Mouse (Mus musculus) hindbrain, embryonic 13.5 days (tissue): ENCODE data around the gene Ldhal6b. TPM values are rescaled to one million over a fixed set of nuclear protein-coding genes. Genes with fewer than 3 reads are reported as not detected.

Experiments
- ATAC-seq: fragments of 200-750 bp; cut with Nextera tagmentation; 2 replicates; pipeline ENCODE4 v1.8.0; 2017; ENCODE audit warnings: moderate TSS enrichment; ENCODE audit not compliant: low FRiP score
- H3K27ac ChIP-seq: fragments of 300-500 bp; sonication (generic); 2 replicates; pipeline ENCODE4 v1.5.1; 2015; ENCODE audit warnings: inconsistent platforms, mild to moderate bottlenecking, moderate library complexity
- H3K27me3 ChIP-seq: fragments of 300-500 bp; sonication (generic); 2 replicates; pipeline ENCODE4 v1.6.1; 2015; ENCODE audit warnings: mild to moderate bottlenecking, inconsistent platforms
- H3K36me3 ChIP-seq: fragments of 300-500 bp; sonication (generic); 2 replicates; pipeline ENCODE4 v1.6.1; 2015; ENCODE audit warnings: mild to moderate bottlenecking, inconsistent platforms
- H3K4me1 ChIP-seq: fragments of 300-500 bp; sonication (generic); replicated peaks from 2 replicates; pipeline ENCODE4 v1.6.1; 2015; ENCODE audit warnings: inconsistent platforms
- H3K4me2 ChIP-seq: fragments of 300-500 bp; sonication (generic); 2 replicates; pipeline ENCODE4 v1.6.1; 2015; ENCODE audit warnings: inconsistent platforms, mild to moderate bottlenecking, moderate library complexity
- H3K4me3 ChIP-seq: fragments of 300-500 bp; sonication (generic); 2 replicates; pipeline ENCODE4 v1.5.1; 2015; ENCODE audit warnings: mild to moderate bottlenecking, inconsistent platforms
- H3K9ac ChIP-seq: fragments of 300-500 bp; sonication (generic); 2 replicates; pipeline ENCODE4 v1.6.1; 2015; ENCODE audit warnings: mild to moderate bottlenecking, inconsistent platforms
- H3K9me3 ChIP-seq: fragments of 300-500 bp; sonication (generic); 2 replicates; pipeline ENCODE4 v1.6.1; 2016; ENCODE audit warnings: inconsistent platforms
- WGBS: fragments of 180-500 bp; shearing (Covaris S2); methylation state at CpG from one replicate; pipeline ENCODE4 v1.1.7; 2015; 5-methylcytosine and 5-hydroxymethylcytosine counted together
- polyA plus RNA-seq: library from polyadenylated mRNA; unstranded; fragments of >200 nt; fragmentation: Nextera tagmentation; extraction: Ambion mirVana; gene quantifications from 2 replicates; pipeline ENCODE4 v1.2.1, GENCODE M21; 2015

Ldhal6b gene
- polyA plus RNA-seq, 1 experiment from 2014 or later = 0.18 TPM

GRCm38 (mm10) chr17:5425204-5425603 lies 6.6 kb upstream of the Ldhal6b start:
- H3K4me2 ChIP-seq = no peak overlapping the region
- peaks cover 9% of the 10 kb centered on the region; the same call in 1 of the 2 replicates for H3K36me3 ChIP-seq
- no peak overlapping the region for H3K9ac ChIP-seq
- no peaks in the 10 kb centered on the region for H3K27me3 ChIP-seq
- H3K9me3 ChIP-seq = no peaks in the 10 kb centered on the region
- no peak overlapping the region for H3K4me3 ChIP-seq
- WGBS = 69% methylated on average over 3 of the region's 3 CpGs
- ATAC-seq = no peak
- H3K27ac ChIP-seq = no peak overlapping the region
- H3K4me1 ChIP-seq = peaks cover 10% of the 10 kb centered on the region; the same call in 1 of the 2 replicates

GRCm38 (mm10) chr17:5424156-5424555 lies 5.6 kb upstream of the Ldhal6b start:
- Histone ChIP-seq H3K27ac (no peak overlapping the region), H3K4me1 (peaks cover 7% of the 10 kb centered on the region; the same call in 1 of the 2 replicates), H3K36me3 (peaks cover 16% of the 10 kb centered on the region), H3K27me3 (no peaks in the 10 kb centered on the region), H3K4me3 (no peak overlapping the region), H3K9me3 (no peaks in the 10 kb centered on the region), H3K4me2 (no peak overlapping the region), H3K9ac (no peak overlapping the region)
- no peak for ATAC-seq
- 85% methylated on average over 8 of the region's 8 CpGs for WGBS

GRCm38 (mm10) chr17:5421835-5422234 lies 3.3 kb upstream of the Ldhal6b start:
- Histone ChIP-seq H3K9me3 (no peaks in the 10 kb centered on the region), H3K4me3 (no peak overlapping the region), H3K27me3 (no peaks in the 10 kb centered on the region), H3K27ac (no peak overlapping the region), H3K4me1 (peaks cover 7% of the 10 kb centered on the region; the same call in 1 of the 2 replicates), H3K4me2 (no peak overlapping the region), H3K9ac (no peak overlapping the region), H3K36me3 (peaks cover 34% of the 10 kb centered on the region)
- ATAC-seq = no peak
- 60% methylated on average over 4 of the region's 4 CpGs for WGBS

GRCm38 (mm10) chr17:5419771-5420518 lies 1.4 kb upstream of the Ldhal6b start:
- Histone ChIP-seq H3K4me2 (no peak overlapping the region), H3K4me3 (no peak overlapping the region), H3K27ac (no peak overlapping the region), H3K9me3 (no peaks in the 10 kb centered on the region), H3K36me3 (peaks cover 34% of the 10 kb centered on the region), H3K9ac (no peak overlapping the region), H3K27me3 (no peaks in the 10 kb centered on the region), H3K4me1 (peaks cover 3% of the 10 kb centered on the region; the same call in 1 of the 2 replicates)
- no peak for ATAC-seq
- 79% methylated on average over 6 of the region's 6 CpGs for WGBS

GRCm38 (mm10) chr17:5419056-5419455 lies 489 bp upstream of the Ldhal6b start:
- H3K4me3 ChIP-seq = no peak overlapping the region

GRCm38 (mm10) chr17:5416518-5416917 lies 2.0 kb downstream of the Ldhal6b start:
- 93% methylated on average over 3 of the region's 3 CpGs for WGBS
- H3K36me3 ChIP-seq = peaks cover 34% of the 10 kb centered on the region
- no peak for ATAC-seq
- H3K9me3 ChIP-seq = no peaks in the 10 kb centered on the region
- H3K4me1 ChIP-seq = no peaks in the 10 kb centered on the region
- H3K4me2 ChIP-seq = no peak overlapping the region
- H3K27ac ChIP-seq = no peak overlapping the region
- H3K9ac ChIP-seq = no peak overlapping the region
- H3K27me3 ChIP-seq = no peaks in the 10 kb centered on the region
- no peak overlapping the region for H3K4me3 ChIP-seq

More at GRCm38 (mm10) chr17:5419056-5419455, 489 bp upstream of the Ldhal6b start:
- H3K36me3 ChIP-seq = peaks cover 34% of the 10 kb centered on the region
- no peak overlapping the region for H3K4me2 ChIP-seq
- H3K9ac ChIP-seq = no peak overlapping the region
- H3K9me3 ChIP-seq = no peaks in the 10 kb centered on the region
- H3K27me3 ChIP-seq = no peaks in the 10 kb centered on the region
- no peak for ATAC-seq
- H3K4me1 ChIP-seq = no peaks in the 10 kb centered on the region
- 89% methylated on average over 9 of the region's 9 CpGs for WGBS
- H3K27ac ChIP-seq = no peak overlapping the region

- H3K27me3 ChIP-seq = no peaks in the 10 kb centered on the region
- no peaks in the 10 kb centered on the region for H3K4me1 ChIP-seq
- H3K4me2 ChIP-seq = no peak overlapping the region
- no peak for ATAC-seq
- peaks cover 30% of the 10 kb centered on the region for H3K36me3 ChIP-seq
- no peaks in the 10 kb centered on the region for H3K9me3 ChIP-seq
- no peak overlapping the region for H3K9ac ChIP-seq
- no peak overlapping the region for H3K27ac ChIP-seq
- no peak overlapping the region for H3K4me3 ChIP-seq
- 95% methylated on average over 3 of the region's 3 CpGs for WGBS
Observed at GRCm38 (mm10) chr17:5414041-5414440, 4.5 kb downstream of the Ldhal6b start.

- Histone ChIP-seq H3K27ac (no peak overlapping the region), H3K4me3 (no peak overlapping the region), H3K4me1 (no peaks in the 10 kb centered on the region), H3K9ac (no peak overlapping the region), H3K27me3 (no peaks in the 10 kb centered on the region), H3K4me2 (no peak overlapping the region), H3K36me3 (peaks cover 24% of the 10 kb centered on the region), H3K9me3 (no peaks in the 10 kb centered on the region)
- no peak for ATAC-seq
- 88% methylated on average over 13 of the region's 13 CpGs for WGBS
Observed at GRCm38 (mm10) chr17:5413350-5413749, 5.2 kb downstream of the Ldhal6b start.

GRCm38 (mm10) chr17:5412740-5413139 lies 5.8 kb downstream of the Ldhal6b start:
- Histone ChIP-seq H3K36me3 (peaks cover 18% of the 10 kb centered on the region), H3K4me3 (no peak overlapping the region), H3K9ac (no peak overlapping the region), H3K4me2 (no peak overlapping the region), H3K9me3 (no peaks in the 10 kb centered on the region), H3K27ac (no peak overlapping the region; the same call in 1 of the 2 replicates), H3K27me3 (no peaks in the 10 kb centered on the region), H3K4me1 (no peaks in the 10 kb centered on the region)
- WGBS = 92% methylated on average over 7 of the region's 7 CpGs
- ATAC-seq = no peak

GRCm38 (mm10) chr17:5412301-5412700 lies 6.3 kb downstream of the Ldhal6b start:
- no peak for ATAC-seq
- Histone ChIP-seq H3K9me3 (no peaks in the 10 kb centered on the region), H3K36me3 (peaks cover 13% of the 10 kb centered on the region), H3K4me2 (no peak overlapping the region), H3K4me3 (no peak overlapping the region), H3K27ac (no peak overlapping the region; the same call in 1 of the 2 replicates), H3K27me3 (no peaks in the 10 kb centered on the region), H3K4me1 (0 out of 2 replicates have a peak, but pooled peaks cover 3% of the 10 kb centered on the region), H3K9ac (no peak overlapping the region)
- WGBS = 95% methylated on average over 8 of the region's 8 CpGs

- ATAC-seq = no peak
- Histone ChIP-seq H3K27me3 (0 out of 2 replicates have a peak, but pooled peaks cover 3% of the 10 kb centered on the region), H3K4me3 (no peak overlapping the region), H3K9ac (no peak overlapping the region), H3K36me3 (peaks cover 13% of the 10 kb centered on the region), H3K27ac (no peak overlapping the region), H3K4me2 (no peak overlapping the region), H3K9me3 (no peaks in the 10 kb centered on the region), H3K4me1 (0 out of 2 replicates have a peak, but pooled peaks cover 7% of the 10 kb centered on the region)
- WGBS = 95% methylated on average over 17 of the region's 17 CpGs
Observed at GRCm38 (mm10) chr17:5411205-5411604, 7.4 kb downstream of the Ldhal6b start.

- Histone ChIP-seq H3K27me3 (peaks cover 6% of the 10 kb centered on the region), H3K36me3 (peaks cover 13% of the 10 kb centered on the region), H3K9ac (no peak overlapping the region), H3K9me3 (no peaks in the 10 kb centered on the region), H3K4me2 (no peak overlapping the region), H3K4me1 (peaks cover 7% of the 10 kb centered on the region; the same call in 1 of the 2 replicates), H3K4me3 (no peak overlapping the region), H3K27ac (no peak overlapping the region)
- ATAC-seq = no peak
- WGBS = 92% methylated on average over 4 of the region's 4 CpGs
Observed at GRCm38 (mm10) chr17:5410336-5410735, 8.2 kb downstream of the Ldhal6b start.

- Histone ChIP-seq H3K9me3 (no peaks in the 10 kb centered on the region), H3K27me3 (peaks cover 24% of the 10 kb centered on the region), H3K4me3 (no peak overlapping the region), H3K4me2 (no peak overlapping the region), H3K9ac (no peak overlapping the region), H3K4me1 (peaks cover 22% of the 10 kb centered on the region), H3K27ac (peak overlapping the region; percentile 5), H3K36me3 (peaks cover 13% of the 10 kb centered on the region)
- 64% methylated on average over 6 of the region's 6 CpGs for WGBS
- no peak for ATAC-seq
Observed at GRCm38 (mm10) chr17:5407030-5407429, 11.5 kb downstream of the Ldhal6b start.
